Mouse (Mus musculus): ENCODE results near the gene Irf9. TPM values are rescaled to one million over a fixed set of nuclear protein-coding genes. Genes with fewer than 3 reads are reported as not detected.
A peak's percentile ranks its signal among the peaks of the same experiment; 100 is the strongest.

Irf9 gene
- polyA plus RNA-seq, 1 experiment from 2014 or later = 14.7 TPM

DNA sequence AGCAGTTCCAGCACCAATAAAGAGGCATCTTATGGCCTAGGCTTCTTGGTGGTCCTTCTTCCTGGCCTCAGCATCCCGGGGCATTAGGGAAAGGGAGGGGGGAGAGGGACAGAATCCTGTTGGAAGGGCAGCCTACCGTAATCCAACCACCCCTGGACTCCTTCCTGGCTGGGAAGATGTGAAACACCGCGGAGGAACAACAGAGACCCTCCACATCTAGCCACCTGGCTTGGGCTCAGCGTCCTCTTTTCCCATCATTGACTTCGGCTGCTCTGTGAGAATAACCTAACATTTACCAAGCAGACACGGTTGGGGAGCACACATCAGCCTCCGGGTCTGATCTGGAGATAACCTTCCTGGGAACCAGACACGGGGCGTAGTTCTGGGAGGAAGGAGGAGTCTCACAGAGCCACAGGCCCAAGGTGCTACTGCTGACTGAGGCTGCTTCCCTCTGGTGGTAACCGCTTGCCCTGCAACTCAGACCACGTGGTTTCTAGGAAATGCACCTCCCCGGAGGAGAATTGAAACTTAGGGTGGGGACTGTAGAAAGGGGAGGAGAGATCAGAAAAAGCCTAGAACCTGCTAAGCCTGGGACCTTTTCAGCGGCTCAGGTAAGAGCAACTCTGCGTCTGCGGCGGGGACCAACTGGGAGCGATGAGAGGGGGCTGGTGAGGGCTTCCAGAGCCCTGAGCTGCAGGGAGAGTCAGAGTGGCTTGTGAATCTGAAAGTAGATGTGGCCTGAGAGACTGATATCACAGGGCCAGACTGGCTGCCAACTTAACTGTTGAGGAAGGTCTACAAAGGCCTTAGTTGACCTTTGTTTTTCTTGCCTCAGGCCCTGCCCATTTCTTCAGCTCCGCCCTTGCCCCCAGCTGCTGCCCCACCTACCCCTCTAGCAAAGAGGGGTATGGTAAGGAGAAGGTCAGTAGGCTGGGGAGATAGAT is 534 bp downstream of the Irf9 start:
- H3K9me3 ChIP-seq (ENCODE audit: control insufficient read depth, low read length) = no peaks in the 10 kb centered on the region
- ATAC-seq (ENCODE audit: low FRiP score, low TSS enrichment) (peak; percentile 94), DNase-seq (ENCODE audit: low spot score) (peak; percentile 95)
- no peaks in the 10 kb centered on the region for H3K4me1 ChIP-seq (replicated peaks; ENCODE audit: control insufficient read depth, insufficient read depth)
- TF ChIP-seq CTCF (IDR thresholded peaks at IDR 0.05; ENCODE audit: low read depth) (peak; percentile 97), EP300 (optimal IDR thresholded peaks at IDR 0.05) (peak; percentile 34)
- WGBS = 13% methylated on average over 19 of the region's 19 CpGs
- H3K4me3 ChIP-seq (ENCODE audit: low read depth, low read length) = peak overlapping the region; percentile 51
- no peaks in the 10 kb centered on the region for H3K27me3 ChIP-seq (ENCODE audit: control insufficient read depth, insufficient read depth, low read length)
- H3K36me3 ChIP-seq (ENCODE audit: control insufficient read depth, insufficient read depth, low read length) = peaks cover 10% of the 10 kb centered on the region
- H3K9ac ChIP-seq (ENCODE audit: low read length) = peak overlapping the region; percentile 74
- H3K4me2 ChIP-seq (replicated peaks; ENCODE audit: low read depth) = peak overlapping the region; percentile 62
- peak overlapping the region; percentile 94 for H3K27ac ChIP-seq (replicated peaks)

- no peak for ATAC-seq (ENCODE audit: low FRiP score, low TSS enrichment)
- Histone ChIP-seq H3K36me3 (ENCODE audit: control insufficient read depth, insufficient read depth, low read length) (peaks cover under 1% of the 10 kb centered on the region), H3K4me2 (replicated peaks; ENCODE audit: low read depth) (peak overlapping the region; percentile 62), H3K9me3 (ENCODE audit: control insufficient read depth, low read length) (no peaks in the 10 kb centered on the region), H3K4me1 (replicated peaks; ENCODE audit: control insufficient read depth, insufficient read depth) (no peaks in the 10 kb centered on the region), H3K9ac (ENCODE audit: low read length) (peak overlapping the region; percentile 74), H3K27ac (replicated peaks) (peak overlapping the region; percentile 94), H3K27me3 (ENCODE audit: control insufficient read depth, insufficient read depth, low read length) (no peaks in the 10 kb centered on the region), H3K4me3 (ENCODE audit: low read depth, low read length) (peak overlapping the region; percentile 51)
- WGBS = 86% methylated on average over 11 of the region's 11 CpGs
- no peak for DNase-seq (ENCODE audit: low spot score)
- no peak for TF ChIP-seq CTCF (IDR thresholded peaks at IDR 0.05; ENCODE audit: low read depth)
- TF ChIP-seq EP300 (optimal IDR thresholded peaks at IDR 0.05) = no peak
Measured at GRCm38 (mm10) chr14:55604823-55605222, 1.5 kb downstream of the Irf9 start.

GRCm38 (mm10) chr14:55605743-55606459 is 2.5 kb downstream of the Irf9 start:
- Histone ChIP-seq H3K4me2 (replicated peaks; ENCODE audit: low read depth) (no peak overlapping the region), H3K4me1 (replicated peaks; ENCODE audit: control insufficient read depth, insufficient read depth) (no peaks in the 10 kb centered on the region), H3K9ac (ENCODE audit: low read length) (no peak overlapping the region), H3K27ac (replicated peaks) (no peak overlapping the region), H3K4me3 (ENCODE audit: low read depth, low read length) (no peak overlapping the region), H3K27me3 (ENCODE audit: control insufficient read depth, insufficient read depth, low read length) (no peaks in the 10 kb centered on the region), H3K36me3 (ENCODE audit: control insufficient read depth, insufficient read depth, low read length) (no peaks in the 10 kb centered on the region; the same call in none of the 2 replicates), H3K9me3 (ENCODE audit: control insufficient read depth, low read length) (no peaks in the 10 kb centered on the region)
- WGBS = 93% methylated on average over 16 of the region's 16 CpGs
- ATAC-seq (ENCODE audit: low FRiP score, low TSS enrichment) (no peak), DNase-seq (ENCODE audit: low spot score) (no peak)
- TF ChIP-seq CTCF (IDR thresholded peaks at IDR 0.05; ENCODE audit: low read depth) = no peak
- no peak for TF ChIP-seq EP300 (optimal IDR thresholded peaks at IDR 0.05)

DNA sequence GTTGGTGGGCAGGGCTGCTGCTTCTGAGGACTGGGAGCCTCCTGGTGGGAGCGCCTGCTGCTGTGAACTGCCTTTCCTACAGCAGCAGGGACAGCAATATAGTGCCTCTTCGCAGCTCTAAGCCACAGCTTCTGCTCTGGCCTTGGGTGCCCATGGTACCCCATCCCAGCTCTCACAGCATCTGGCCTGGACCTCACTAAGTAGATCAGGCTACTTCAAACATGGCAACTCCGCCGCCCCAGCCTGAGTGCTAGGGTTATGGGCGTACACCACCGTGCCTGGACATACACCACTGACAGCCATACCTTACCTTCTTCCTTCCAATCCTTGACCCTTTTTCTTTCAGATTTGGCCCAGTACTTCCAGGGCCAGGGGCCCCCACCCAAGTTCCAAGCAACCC is 5.0 kb downstream of the Irf9 start:
- Histone ChIP-seq H3K9me3 (ENCODE audit: control insufficient read depth, low read length) (no peaks in the 10 kb centered on the region), H3K27me3 (ENCODE audit: control insufficient read depth, insufficient read depth, low read length) (no peaks in the 10 kb centered on the region), H3K36me3 (ENCODE audit: control insufficient read depth, insufficient read depth, low read length) (no peaks in the 10 kb centered on the region; the same call in none of the 2 replicates), H3K4me3 (ENCODE audit: low read depth, low read length) (no peak overlapping the region), H3K4me2 (replicated peaks; ENCODE audit: low read depth) (no peak overlapping the region), H3K4me1 (replicated peaks; ENCODE audit: control insufficient read depth, insufficient read depth) (no peaks in the 10 kb centered on the region), H3K27ac (replicated peaks) (no peak overlapping the region), H3K9ac (ENCODE audit: low read length) (no peak overlapping the region)
- no peak for TF ChIP-seq CTCF (IDR thresholded peaks at IDR 0.05; ENCODE audit: low read depth)
- TF ChIP-seq EP300 (optimal IDR thresholded peaks at IDR 0.05) = no peak
- no peak for DNase-seq (ENCODE audit: low spot score)
- ATAC-seq (ENCODE audit: low FRiP score, low TSS enrichment) = no peak
- WGBS = 92% methylated on average over 6 of the region's 6 CpGs

DNA sequence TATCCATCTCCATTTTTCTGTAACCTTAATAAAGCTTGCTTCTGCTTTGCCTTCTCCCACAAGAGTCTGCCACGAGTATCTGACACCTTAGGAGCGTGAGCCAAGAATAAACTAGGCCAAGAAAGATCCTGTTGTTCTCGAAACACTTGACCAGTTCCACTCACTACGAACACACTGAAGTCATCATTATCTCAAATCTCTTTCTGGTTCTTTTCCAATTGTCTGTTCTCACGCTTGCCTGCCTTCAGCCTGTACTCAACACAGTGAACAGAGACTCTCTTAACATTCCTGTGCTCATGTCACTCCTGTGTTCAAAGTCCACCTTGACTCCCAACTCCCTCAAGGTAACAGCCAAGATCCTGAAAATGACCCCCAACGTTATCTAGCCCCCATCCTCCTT is 10.0 kb downstream of the Irf9 start:
- no peak for DNase-seq (ENCODE audit: low spot score)

More for the DNA sequence above, 10.0 kb downstream of the Irf9 start:
- Histone ChIP-seq H3K4me3 (ENCODE audit: low read depth, low read length) (no peak overlapping the region), H3K9me3 (ENCODE audit: control insufficient read depth, low read length) (no peaks in the 10 kb centered on the region), H3K27ac (replicated peaks) (no peak overlapping the region), H3K36me3 (ENCODE audit: control insufficient read depth, insufficient read depth, low read length) (no peaks in the 10 kb centered on the region; the same call in 1 of the 2 replicates), H3K9ac (ENCODE audit: low read length) (no peak overlapping the region), H3K4me2 (replicated peaks; ENCODE audit: low read depth) (no peak overlapping the region), H3K27me3 (ENCODE audit: control insufficient read depth, insufficient read depth, low read length) (no peaks in the 10 kb centered on the region), H3K4me1 (replicated peaks; ENCODE audit: control insufficient read depth, insufficient read depth) (no peaks in the 10 kb centered on the region)
- WGBS = 52% methylated on average over 6 of the region's 6 CpGs
- ATAC-seq (ENCODE audit: low FRiP score, low TSS enrichment) = no peak
- no peak for TF ChIP-seq EP300 (optimal IDR thresholded peaks at IDR 0.05)

All from stomach, postnatal 0 days (tissue).